Mouse (Mus musculus): ENCODE measurements around the gene Ptch2. TPM values are rescaled to one million over a fixed set of nuclear protein-coding genes. Genes with fewer than 3 reads are reported as not detected.

The Ptch2 gene
- 4.0 and 5.8 TPM in 2 replicates for polyA plus RNA-seq (2015; fragmentation: Nextera tagmentation; extraction: Ambion mirVana)

- Histone ChIP-seq H3K27me3 (peaks cover 9% of the 10 kb centered on the region), H3K4me2 (peak within 1 kb of the TSS; percentile 88), H3K36me3 (ENCODE audit: poor library complexity, severe bottlenecking) (no peaks in the 10 kb centered on the region), H3K4me1 (peaks cover 33% of the 10 kb centered on the region), H3K4me3 (peak within 1 kb of the TSS; percentile 53), H3K9ac (peak within 1 kb of the TSS; percentile 53), H3K9me3 (replicated peaks) (no peaks in the 10 kb centered on the region), H3K27ac (peak within 1 kb of the TSS; percentile 7)
- WGBS: under 1% methylated on average over 40 of the region's 50 CpGs
- peak; percentile 88 for ATAC-seq
Measured at GRCm38 (mm10) chr4:117095551-117096452, at the start of gene Ptch2. Gene Ptch2 (plus strand): TSS chr4:117096075.

DNA sequence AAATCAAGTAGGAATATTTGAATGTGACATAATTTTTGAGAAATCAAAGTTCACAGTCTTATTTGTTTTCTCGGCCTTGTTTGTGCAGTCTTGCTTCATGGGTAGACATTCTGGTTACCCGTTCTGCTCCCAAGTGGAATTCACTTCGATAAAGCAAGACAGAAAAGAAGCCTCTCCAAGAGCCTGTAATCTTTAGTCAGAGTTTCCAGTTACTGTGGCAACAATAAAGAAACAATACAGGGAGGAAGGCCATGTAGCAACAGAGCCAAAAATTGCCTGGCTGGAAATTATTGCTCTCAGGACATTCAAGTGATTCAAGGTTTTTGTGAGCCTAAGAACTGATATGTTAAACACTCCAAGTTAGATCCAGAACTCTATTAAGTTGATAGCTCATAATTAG is 47.0 kb upstream of the Ptch2 start:
- ATAC-seq: no peak
- no peak overlapping the region for H3K4me2 ChIP-seq
- H3K27ac ChIP-seq: no peak overlapping the region
- H3K36me3 ChIP-seq (ENCODE audit: poor library complexity, severe bottlenecking): peaks cover 14% of the 10 kb centered on the region
- no peaks in the 10 kb centered on the region for H3K9me3 ChIP-seq (replicated peaks)
- no peak overlapping the region for H3K4me3 ChIP-seq
- 73% methylated on average over 3 of the region's 3 CpGs for WGBS
- no peaks in the 10 kb centered on the region for H3K27me3 ChIP-seq
- no peak overlapping the region for H3K9ac ChIP-seq
- H3K4me1 ChIP-seq: no peaks in the 10 kb centered on the region

- H3K27me3 ChIP-seq: no peaks in the 10 kb centered on the region
- 100% methylated on average over 1 of the region's 1 CpGs for WGBS
- no peaks in the 10 kb centered on the region for H3K4me1 ChIP-seq
- H3K9ac ChIP-seq: no peak overlapping the region
- H3K27ac ChIP-seq: no peak overlapping the region
- no peak overlapping the region for H3K4me3 ChIP-seq
- no peaks in the 10 kb centered on the region for H3K9me3 ChIP-seq (replicated peaks)
- H3K4me2 ChIP-seq: no peak overlapping the region
- H3K36me3 ChIP-seq (ENCODE audit: poor library complexity, severe bottlenecking): peaks cover 14% of the 10 kb centered on the region
- ATAC-seq: no peak
Measured at GRCm38 (mm10) chr4:117049485-117049884, 46.4 kb upstream of the Ptch2 start.

- 80% methylated on average over 4 of the region's 4 CpGs for WGBS
- no peak overlapping the region for H3K9ac ChIP-seq
- no peaks in the 10 kb centered on the region for H3K9me3 ChIP-seq (replicated peaks)
- peaks cover 14% of the 10 kb centered on the region for H3K36me3 ChIP-seq (ENCODE audit: poor library complexity, severe bottlenecking)
- no peak overlapping the region for H3K4me2 ChIP-seq
- peak overlapping the region; percentile 25; the same call in 1 of the 2 replicates for H3K27ac ChIP-seq
- no peak overlapping the region for H3K4me3 ChIP-seq
- no peak for ATAC-seq
- H3K4me1 ChIP-seq: no peaks in the 10 kb centered on the region
- no peaks in the 10 kb centered on the region for H3K27me3 ChIP-seq
Measured at GRCm38 (mm10) chr4:117052626-117053025, 43.2 kb upstream of the Ptch2 start.

DNA sequence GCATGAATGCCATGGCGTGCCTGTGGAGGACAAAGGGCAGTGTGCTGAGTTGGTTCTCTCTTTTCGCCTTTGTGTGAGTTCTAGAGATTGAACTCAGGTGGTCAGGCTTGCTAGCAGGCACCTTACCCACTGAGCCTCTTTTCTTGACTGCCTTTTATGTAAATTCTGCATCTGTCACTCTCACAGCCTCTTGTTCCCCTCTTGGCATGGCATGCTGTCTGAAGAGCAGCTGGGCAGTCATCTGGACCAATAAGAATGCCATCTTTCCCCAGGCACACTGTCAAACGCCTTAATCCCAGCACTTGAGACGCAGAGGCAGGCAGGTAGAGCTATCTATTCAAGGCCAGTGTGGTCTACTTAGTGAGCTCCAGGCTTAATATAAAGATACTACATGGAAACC is 41.9 kb upstream of the Ptch2 start:
- Histone ChIP-seq H3K27me3 (no peaks in the 10 kb centered on the region), H3K4me1 (no peaks in the 10 kb centered on the region), H3K27ac (peak overlapping the region; percentile 65), H3K4me2 (no peak overlapping the region), H3K9me3 (replicated peaks) (no peaks in the 10 kb centered on the region), H3K9ac (no peak overlapping the region), H3K4me3 (no peak overlapping the region), H3K36me3 (ENCODE audit: poor library complexity, severe bottlenecking) (peaks cover 14% of the 10 kb centered on the region)
- 66% methylated on average over 4 of the region's 4 CpGs for WGBS
- peak; percentile 65; the same call in 1 of the 2 replicates for ATAC-seq

- H3K36me3 ChIP-seq (ENCODE audit: poor library complexity, severe bottlenecking): peaks cover 8% of the 10 kb centered on the region
- no peak for ATAC-seq
- H3K27me3 ChIP-seq: no peaks in the 10 kb centered on the region
- no peaks in the 10 kb centered on the region for H3K9me3 ChIP-seq (replicated peaks)
- no peak overlapping the region for H3K4me3 ChIP-seq
- H3K9ac ChIP-seq: no peak overlapping the region
- no peaks in the 10 kb centered on the region for H3K4me1 ChIP-seq
- no peak overlapping the region for H3K27ac ChIP-seq
- no peak overlapping the region for H3K4me2 ChIP-seq
Measured at GRCm38 (mm10) chr4:117056102-117056501, 39.8 kb upstream of the Ptch2 start.

- H3K27ac ChIP-seq: no peak overlapping the region
- H3K27me3 ChIP-seq: no peaks in the 10 kb centered on the region
Measured at GRCm38 (mm10) chr4:117056514-117056913, 39.4 kb upstream of the Ptch2 start.

GRCm38 (mm10) chr4:117058512-117058911 is 37.4 kb upstream of the Ptch2 start:
- no peak overlapping the region for H3K4me2 ChIP-seq
- H3K9me3 ChIP-seq (replicated peaks): no peaks in the 10 kb centered on the region
- no peak overlapping the region for H3K9ac ChIP-seq
- WGBS: 92% methylated on average over 4 of the region's 4 CpGs
- H3K27ac ChIP-seq: no peak overlapping the region
- peaks cover 8% of the 10 kb centered on the region; the same call in 1 of the 2 replicates for H3K36me3 ChIP-seq (ENCODE audit: poor library complexity, severe bottlenecking)
- ATAC-seq: no peak
- H3K4me3 ChIP-seq: no peak overlapping the region
- peaks cover 9% of the 10 kb centered on the region for H3K4me1 ChIP-seq
- H3K27me3 ChIP-seq: no peaks in the 10 kb centered on the region

More at GRCm38 (mm10) chr4:117056514-117056913, 39.4 kb upstream of the Ptch2 start:
- Histone ChIP-seq H3K4me3 (no peak overlapping the region), H3K36me3 (ENCODE audit: poor library complexity, severe bottlenecking) (peaks cover 9% of the 10 kb centered on the region), H3K4me2 (no peak overlapping the region), H3K4me1 (no peaks in the 10 kb centered on the region), H3K9me3 (replicated peaks) (no peaks in the 10 kb centered on the region), H3K9ac (no peak overlapping the region)
- ATAC-seq: no peak
- WGBS: 74% methylated on average over 2 of the region's 2 CpGs

DNA sequence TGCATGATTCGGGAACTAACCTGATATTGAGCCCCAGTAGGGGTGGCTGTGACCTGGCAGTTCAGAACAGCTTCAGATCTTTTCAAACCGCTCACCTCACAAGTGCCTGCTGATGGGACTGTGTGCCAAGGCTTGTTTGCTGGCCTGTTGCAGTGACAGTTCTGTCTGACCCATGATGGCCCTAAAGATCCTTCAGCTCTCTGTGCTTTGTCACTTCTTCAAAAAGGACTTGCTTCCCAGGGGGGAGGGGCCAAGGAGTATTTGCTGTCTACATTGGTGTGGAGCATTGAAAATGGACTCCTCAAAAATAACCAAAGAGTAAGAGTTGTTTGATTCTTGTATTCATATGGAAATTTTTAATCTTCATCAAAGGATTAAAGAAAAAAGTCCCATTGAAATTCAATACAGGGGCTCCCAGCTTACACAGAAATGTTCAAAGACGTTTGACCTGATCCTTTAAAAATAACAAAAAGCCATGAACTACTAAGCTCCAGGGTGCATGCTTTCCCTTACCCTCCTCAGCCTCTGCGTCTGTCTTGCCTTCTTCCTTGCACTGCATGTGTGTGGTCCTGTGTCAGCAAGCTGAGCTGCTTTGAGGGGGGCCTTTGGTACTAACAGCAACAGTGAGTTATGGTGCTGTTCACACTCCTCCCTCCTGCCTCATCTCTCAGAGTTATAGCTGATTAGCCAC is 33.0 kb upstream of the Ptch2 start:
- no peak overlapping the region for H3K9ac ChIP-seq
- 21% methylated on average over 4 of the region's 4 CpGs for WGBS
- H3K27ac ChIP-seq: no peak overlapping the region
- peaks cover 21% of the 10 kb centered on the region for H3K36me3 ChIP-seq (ENCODE audit: poor library complexity, severe bottlenecking)
- ATAC-seq: no peak
- H3K27me3 ChIP-seq: no peaks in the 10 kb centered on the region
- no peak overlapping the region for H3K4me2 ChIP-seq
- H3K4me1 ChIP-seq: peaks cover 9% of the 10 kb centered on the region
- H3K9me3 ChIP-seq (replicated peaks): no peaks in the 10 kb centered on the region
- no peak overlapping the region for H3K4me3 ChIP-seq

DNA sequence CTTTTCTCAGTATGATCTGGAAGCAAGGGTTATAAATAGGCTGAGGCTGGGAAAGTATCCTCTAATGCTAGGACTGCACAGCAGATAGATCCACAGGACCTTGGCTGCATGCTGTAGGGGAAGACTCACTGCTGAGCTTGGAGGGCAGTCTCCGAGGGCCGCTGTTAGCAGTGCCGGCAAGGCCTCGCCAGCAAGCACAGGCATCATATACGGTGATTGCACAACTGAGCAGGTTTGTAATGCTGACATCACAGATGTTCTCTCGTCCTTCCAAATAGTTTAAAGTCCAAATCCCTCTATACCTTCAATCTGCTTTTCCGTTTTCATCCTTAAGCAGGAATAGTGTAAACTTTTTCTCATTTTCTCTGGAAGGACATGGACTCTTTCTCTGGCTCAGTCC is 27.8 kb upstream of the Ptch2 start:
- H3K36me3 ChIP-seq (ENCODE audit: poor library complexity, severe bottlenecking): peaks cover 60% of the 10 kb centered on the region
- H3K4me1 ChIP-seq: peaks cover 2% of the 10 kb centered on the region; the same call in 1 of the 2 replicates

DNA sequence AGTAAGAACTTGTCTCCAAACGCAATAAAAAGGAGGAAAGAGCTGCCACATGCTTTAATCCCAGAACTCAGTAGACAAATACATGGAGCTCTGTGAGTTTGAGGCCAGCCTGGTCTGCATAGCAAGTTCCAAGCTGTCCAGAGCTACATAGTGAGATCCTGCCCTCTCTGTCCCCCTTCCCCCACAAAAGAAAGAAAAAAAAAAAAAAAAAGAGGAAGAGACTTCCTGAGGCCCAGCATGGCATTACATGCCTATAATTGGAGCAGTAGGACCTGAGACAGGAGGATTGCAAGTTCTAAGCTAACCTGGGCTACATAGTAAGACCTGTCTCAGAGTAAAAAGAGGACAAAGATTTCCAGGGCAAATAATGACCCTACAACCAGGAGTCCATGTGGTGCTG is 26.2 kb upstream of the Ptch2 start:
- Histone ChIP-seq H3K27me3 (no peaks in the 10 kb centered on the region), H3K4me2 (no peak overlapping the region), H3K27ac (no peak overlapping the region), H3K4me3 (no peak overlapping the region), H3K9me3 (replicated peaks) (no peaks in the 10 kb centered on the region), H3K36me3 (ENCODE audit: poor library complexity, severe bottlenecking) (peaks cover 71% of the 10 kb centered on the region), H3K9ac (no peak overlapping the region), H3K4me1 (no peaks in the 10 kb centered on the region)
- no peak for ATAC-seq
- 90% methylated on average over 1 of the region's 1 CpGs for WGBS

More for the DNA sequence above, 27.8 kb upstream of the Ptch2 start:
- H3K9me3 ChIP-seq (replicated peaks): no peaks in the 10 kb centered on the region
- no peak overlapping the region for H3K9ac ChIP-seq
- no peak overlapping the region for H3K27ac ChIP-seq
- no peak overlapping the region for H3K4me2 ChIP-seq
- no peak overlapping the region for H3K4me3 ChIP-seq
- no peak for ATAC-seq
- H3K27me3 ChIP-seq: no peaks in the 10 kb centered on the region
- WGBS: 90% methylated on average over 7 of the region's 7 CpGs

DNA sequence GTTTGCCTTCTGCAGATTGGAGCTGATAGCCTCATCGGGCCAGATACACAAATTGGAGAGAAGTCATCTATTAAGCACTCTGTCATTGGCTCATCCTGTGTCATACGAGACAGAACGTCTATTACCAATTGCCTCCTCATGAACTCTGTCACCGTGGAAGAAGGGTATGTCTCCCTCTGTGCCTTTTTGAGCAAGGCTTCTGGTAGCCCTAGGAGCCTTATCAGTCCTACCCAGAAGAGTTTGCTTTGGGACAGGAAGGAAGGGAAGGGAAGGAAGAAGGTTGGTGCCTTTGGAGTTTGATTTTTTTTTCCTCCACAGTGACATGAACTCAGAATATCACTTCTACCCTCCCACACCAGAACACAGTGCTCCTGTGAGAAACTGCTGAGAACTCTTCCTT is 25.3 kb upstream of the Ptch2 start:
- Histone ChIP-seq H3K9me3 (replicated peaks) (no peaks in the 10 kb centered on the region), H3K4me1 (no peaks in the 10 kb centered on the region), H3K4me2 (no peak overlapping the region), H3K4me3 (no peak overlapping the region), H3K27ac (no peak overlapping the region), H3K9ac (no peak overlapping the region), H3K27me3 (no peaks in the 10 kb centered on the region), H3K36me3 (ENCODE audit: poor library complexity, severe bottlenecking) (peaks cover 71% of the 10 kb centered on the region)
- no peak for ATAC-seq
- 95% methylated on average over 4 of the region's 4 CpGs for WGBS
